Mouse (Mus musculus) liver, embryonic 12.5 days (tissue): ENCODE data around the gene Rit1. TPM values are rescaled to one million over a fixed set of nuclear protein-coding genes. Genes with fewer than 3 reads are reported as not detected.
"Not testable (repeated sequence)": the region's sequence is repeated elsewhere in the genome, so short reads cannot be mapped to it uniquely, and the experiment has no call there.

Experiments
- ATAC-seq: fragments of 200-750 bp; cut with Nextera tagmentation; 2 replicates; pipeline ENCODE4 v1.8.0; 2017; ENCODE audit warnings: moderate number of reproducible peaks, mild to moderate bottlenecking, moderate library complexity
- H3K27ac ChIP-seq: fragments of 300-500 bp; sonication (generic); 2 replicates; pipeline ENCODE4 v1.5.1; 2016; ENCODE audit warnings: mild to moderate bottlenecking
- H3K27me3 ChIP-seq: fragments of 300-500 bp; sonication (generic); replicated peaks from 2 replicates; pipeline ENCODE4 v1.6.1; 2016; ENCODE audit warnings: mild to moderate bottlenecking, moderate library complexity
- H3K36me3 ChIP-seq: fragments of 300-500 bp; sonication (generic); 2 replicates; pipeline ENCODE4 v1.6.1; 2016; ENCODE audit warnings: mild to moderate bottlenecking, moderate library complexity
- H3K4me1 ChIP-seq: fragments of 300-500 bp; sonication (generic); 2 replicates; pipeline ENCODE4 v1.6.1; 2016
- H3K4me2 ChIP-seq: fragments of 300-500 bp; sonication (generic); 2 replicates; pipeline ENCODE4 v1.6.1; 2016; ENCODE audit warnings: mild to moderate bottlenecking, moderate library complexity
- H3K4me3 ChIP-seq: fragments of 300-500 bp; sonication (generic); 2 replicates; pipeline ENCODE4 v1.5.1; 2016; ENCODE audit warnings: mild to moderate bottlenecking, moderate library complexity
- H3K9ac ChIP-seq: fragments of 300-500 bp; sonication (generic); 2 replicates; pipeline ENCODE4 v1.6.1; 2016; ENCODE audit warnings: mild to moderate bottlenecking, moderate library complexity
- H3K9me3 ChIP-seq: fragments of 300-500 bp; sonication (generic); replicated peaks from 2 replicates; pipeline ENCODE4 v1.6.1; 2016; ENCODE audit warnings: mild to moderate bottlenecking, moderate library complexity
- WGBS: fragments of 180-500 bp; shearing (Covaris S2); methylation state at CpG from one replicate; pipeline ENCODE4 v1.1.7; 2016; ENCODE audit not compliant: insufficient replicate concordance; 5-methylcytosine and 5-hydroxymethylcytosine counted together
- polyA plus RNA-seq: library from polyadenylated mRNA; unstranded; fragments of >200 nt; fragmentation: Nextera tagmentation; extraction: Ambion mirVana; gene quantifications from 2 replicates; pipeline ENCODE4 v1.2.1, GENCODE M21; 2016

Rit1 gene
- polyA plus RNA-seq, 1 experiment from 2014 or later, result 36.0 TPM

- H3K4me3 ChIP-seq, result no peak overlapping the region
- 71% methylated on average over 15 of the region's 15 CpGs for WGBS
Measured at GRCm38 (mm10) chr3:88746139-88746870, 29.7 kb downstream of the Rit1 start.

GRCm38 (mm10) chr3:88746871-88747231, 30.2 kb downstream of the Rit1 start:
- Histone ChIP-seq H3K9ac (no peak overlapping the region), H3K27me3 (no peaks in the 10 kb centered on the region), H3K4me1 (peaks cover 7% of the 10 kb centered on the region), H3K4me3 (no peak overlapping the region), H3K27ac (no peak overlapping the region), H3K9me3 (no peaks in the 10 kb centered on the region), H3K4me2 (no peak overlapping the region), H3K36me3 (no peaks in the 10 kb centered on the region)
- 51% methylated on average over 4 of the region's 4 CpGs for WGBS
- ATAC-seq, result peak; percentile 71

More at GRCm38 (mm10) chr3:88746139-88746870, 29.7 kb downstream of the Rit1 start:
- H3K27ac ChIP-seq, result no peak overlapping the region
- no peak for ATAC-seq
- H3K9ac ChIP-seq, result no peak overlapping the region
- H3K4me2 ChIP-seq, result no peak overlapping the region
- no peaks in the 10 kb centered on the region for H3K9me3 ChIP-seq
- H3K36me3 ChIP-seq, result no peaks in the 10 kb centered on the region
- H3K27me3 ChIP-seq, result no peaks in the 10 kb centered on the region
- H3K4me1 ChIP-seq, result peaks cover 7% of the 10 kb centered on the region

GRCm38 (mm10) chr3:88754283-88754682, 37.6 kb downstream of the Rit1 start:
- no peak for ATAC-seq
- Histone ChIP-seq H3K36me3 (no peaks in the 10 kb centered on the region), H3K27ac (no peak overlapping the region), H3K9me3 (no peaks in the 10 kb centered on the region), H3K4me2 (no peak overlapping the region), H3K9ac (no peak overlapping the region), H3K27me3 (no peaks in the 10 kb centered on the region), H3K4me3 (no peak overlapping the region), H3K4me1 (peaks cover 16% of the 10 kb centered on the region)
- 35% methylated on average over 4 of the region's 4 CpGs for WGBS

GRCm38 (mm10) chr3:88755541-88755940, 38.9 kb downstream of the Rit1 start:
- Histone ChIP-seq H3K9me3 (no peaks in the 10 kb centered on the region), H3K9ac (no peak overlapping the region), H3K27me3 (no peaks in the 10 kb centered on the region), H3K4me2 (no peak overlapping the region), H3K4me1 (peaks cover 16% of the 10 kb centered on the region), H3K36me3 (no peaks in the 10 kb centered on the region), H3K27ac (no peak overlapping the region), H3K4me3 (no peak overlapping the region)
- no peak for ATAC-seq
- WGBS, result 40% methylated on average over 3 of the region's 3 CpGs

- no peaks in the 10 kb centered on the region for H3K9me3 ChIP-seq
- no peak overlapping the region for H3K4me2 ChIP-seq
- 49% methylated on average over 4 of the region's 4 CpGs for WGBS
- no peak overlapping the region for H3K9ac ChIP-seq
- no peak overlapping the region for H3K4me3 ChIP-seq
- H3K27me3 ChIP-seq, result no peaks in the 10 kb centered on the region
- no peak overlapping the region for H3K27ac ChIP-seq
- no peak for ATAC-seq
- peaks cover 16% of the 10 kb centered on the region for H3K4me1 ChIP-seq
- no peaks in the 10 kb centered on the region for H3K36me3 ChIP-seq
Measured at GRCm38 (mm10) chr3:88756276-88756675, 39.6 kb downstream of the Rit1 start.

GRCm38 (mm10) chr3:88758045-88758500, 41.4 kb downstream of the Rit1 start:
- WGBS, result 6% methylated on average over 5 of the region's 5 CpGs
- Histone ChIP-seq H3K9ac (no peak overlapping the region), H3K27ac (peak overlapping the region; percentile 63)

GRCm38 (mm10) chr3:88761619-88762018, 45.0 kb downstream of the Rit1 start:
- peaks cover 16% of the 10 kb centered on the region for H3K4me1 ChIP-seq
- no peak overlapping the region for H3K4me2 ChIP-seq
- H3K36me3 ChIP-seq, result no peaks in the 10 kb centered on the region
- 0 out of 2 replicates have a peak, but pooled peaks cover 2% of the 10 kb centered on the region for H3K27me3 ChIP-seq
- H3K9me3 ChIP-seq, result no peaks in the 10 kb centered on the region
- no peak overlapping the region for H3K27ac ChIP-seq
- no peak overlapping the region for H3K4me3 ChIP-seq
- whole genome bisulfite sequencing, result 80% methylated on average over 19 of the region's 19 CpGs
- H3K9ac ChIP-seq, result no peak overlapping the region
- no peak for ATAC-seq

More at GRCm38 (mm10) chr3:88758045-88758500, 41.4 kb downstream of the Rit1 start:
- ATAC-seq, result peak; percentile 57
- no peaks in the 10 kb centered on the region for H3K36me3 ChIP-seq
- H3K4me3 ChIP-seq, result no peak overlapping the region
- H3K4me1 ChIP-seq, result peaks cover 16% of the 10 kb centered on the region
- no peaks in the 10 kb centered on the region for H3K9me3 ChIP-seq
- 0 out of 2 replicates have a peak, but pooled peaks cover 2% of the 10 kb centered on the region for H3K27me3 ChIP-seq
- peak overlapping the region; percentile 36 for H3K4me2 ChIP-seq

GRCm38 (mm10) chr3:88762401-88762831, 45.8 kb downstream of the Rit1 start:
- Histone ChIP-seq H3K4me1 (peaks cover 16% of the 10 kb centered on the region), H3K4me3 (no peak overlapping the region), H3K9ac (no peak overlapping the region), H3K4me2 (no peak overlapping the region), H3K9me3 (no peaks in the 10 kb centered on the region), H3K27me3 (0 out of 2 replicates have a peak, but pooled peaks cover 2% of the 10 kb centered on the region), H3K27ac (no peak overlapping the region), H3K36me3 (no peaks in the 10 kb centered on the region)
- WGBS, result 37% methylated on average over 6 of the region's 6 CpGs
- no peak for ATAC-seq

GRCm38 (mm10) chr3:88771189-88771940, 54.7 kb downstream of the Rit1 start:
- not testable (repeated sequence) for H3K4me1 ChIP-seq, H3K27me3 ChIP-seq, H3K9ac ChIP-seq, H3K36me3 ChIP-seq, H3K9me3 ChIP-seq
- Histone ChIP-seq H3K4me3 (peak overlapping the region; percentile 47), H3K27ac (0 out of 2 replicates have a peak overlapping the region, but pooled peaks have one; percentile 36), H3K4me2 (peak overlapping the region; percentile 74)
- 2% methylated on average over 21 of the region's 28 CpGs for WGBS
- ATAC-seq, result peak; percentile 58

GRCm38 (mm10) chr3:88771941-88772280, 55.3 kb downstream of the Rit1 start:
- not testable (repeated sequence) for ATAC-seq, H3K9me3 ChIP-seq, H3K4me1 ChIP-seq, H3K36me3 ChIP-seq, H3K9ac ChIP-seq, H3K27me3 ChIP-seq
- Histone ChIP-seq H3K4me2 (peak overlapping the region; percentile 74), H3K27ac (0 out of 2 replicates have a peak overlapping the region, but pooled peaks have one; percentile 36), H3K4me3 (peak overlapping the region; percentile 47)
- WGBS, result 18% methylated on average over 3 of the region's 6 CpGs

- H3K9ac ChIP-seq, H3K4me3 ChIP-seq, H3K4me1 ChIP-seq, H3K36me3 ChIP-seq, H3K27me3 ChIP-seq, H3K27ac ChIP-seq, H3K9me3 ChIP-seq: not testable (repeated sequence)
- WGBS, result under 1% methylated on average over 19 of the region's 19 CpGs
- H3K4me2 ChIP-seq, result peak overlapping the region; percentile 44
- peak; percentile 58 for ATAC-seq
Measured at GRCm38 (mm10) chr3:88772399-88772798, 55.8 kb downstream of the Rit1 start.

- H3K36me3 ChIP-seq, H3K27me3 ChIP-seq, H3K9ac ChIP-seq, H3K9me3 ChIP-seq, H3K4me3 ChIP-seq, H3K27ac ChIP-seq, H3K4me1 ChIP-seq, ATAC-seq, H3K4me2 ChIP-seq: not testable (repeated sequence)
- 85% methylated on average over 6 of the region's 6 CpGs for WGBS
Measured at GRCm38 (mm10) chr3:88773163-88773562, 56.5 kb downstream of the Rit1 start.
